Comparison of ENCODE assay signal across 17 mouse cellular contexts in genomic region chr11:88168611-88169010, GRCm38 (mm10). TPM values are rescaled to one million over a fixed set of nuclear protein-coding genes. Genes with fewer than 3 reads are reported as not detected.
DNase-seq lines count a peak whose midpoint lies in the region; ATAC-seq lines count a peak whose summit lies in the region.
"Had no signal": no experiment of that assay in that cellular context is flagged by ENCODE, and none has a peak within 500 bp of the region (broad histone marks: within the 10 kb centered on the region; RNA-seq: fewer than 3 reads in every experiment).

No protein-coding gene starts in this region.

- WGBS in heart, embryonic 10.5 days: 41% methylated on average over 3 of the region's 3 CpGs
- WGBS in midbrain, embryonic 11.5 days: 21% methylated on average over 3 of the region's 3 CpGs
- 15% methylated on average over 3 of the region's 3 CpGs for WGBS in midbrain, embryonic 13.5 days
- WGBS in forebrain, embryonic 14.5 days: 12% methylated on average over 3 of the region's 3 CpGs

- H3K4me1 ChIP-seq in heart, embryonic 10.5 days: peaks cover 65% of the 10 kb centered on the region
- H3K4me1 ChIP-seq in midbrain, embryonic 11.5 days (ENCODE audit: control insufficient read depth, insufficient read depth, low read length): peaks cover 34% of the 10 kb centered on the region
- peaks cover 56% of the 10 kb centered on the region for H3K4me1 ChIP-seq in midbrain, embryonic 13.5 days (replicated peaks)
- H3K4me1 ChIP-seq in forebrain, embryonic 14.5 days (ENCODE audit: control insufficient read depth, insufficient read depth, low read length): peaks cover 19% of the 10 kb centered on the region

- H3K9ac ChIP-seq in midbrain, embryonic 11.5 days (ENCODE audit: low read length): no peak overlapping the region
- no peak overlapping the region for H3K9ac ChIP-seq in midbrain, embryonic 13.5 days (replicated peaks)
- no peak overlapping the region for H3K9ac ChIP-seq in forebrain, embryonic 14.5 days (ENCODE audit: low read length)
- H3K9ac ChIP-seq: embryonic facial prominence, embryonic 15.5 days; liver, embryonic 14.5 days had no signal

- peak; percentile 86 for DNase-seq in heart, adult 11 months
- DNase-seq in heart, embryonic 10.5 days (ENCODE audit: low spot score): no peak
- DNase-seq in midbrain, embryonic 11.5 days (ENCODE audit: low spot score, missing footprints): no peak
- DNase-seq in ZHBTc4 (ENCODE audit: low read depth, low spot score): peak; percentile 49
- peak; percentile 67 for DNase-seq in forebrain, embryonic 14.5 days (ENCODE audit: low spot score)
- no peak for DNase-seq in urinary bladder, postnatal 4 days (ENCODE audit: low spot score in 2 of 2)
- DNase-seq in gastrocnemius, postnatal 14 days: no peak
- DNase-seq: adrenal gland, postnatal 10 days; cerebellum, adult 9-11 months; heart, postnatal 14 days; kidney, adult 18-20 months; kidney, postnatal 10 days; right cerebral cortex, postnatal 25 days; thymus, postnatal 36 days had no signal

- ATAC-seq in midbrain, embryonic 11.5 days (ENCODE audit: low FRiP score): peak; percentile 25
- no peak for ATAC-seq in midbrain, embryonic 13.5 days
- peak; percentile 49; the same call in 1 of the 2 replicates for ATAC-seq in forebrain, embryonic 14.5 days

- no peak overlapping the region for H3K4me3 ChIP-seq in heart, embryonic 10.5 days
- H3K4me3 ChIP-seq in midbrain, embryonic 11.5 days (ENCODE audit: low read depth, low read length): no peak overlapping the region
- no peak overlapping the region for H3K4me3 ChIP-seq in midbrain, embryonic 13.5 days (replicated peaks)
- no peak overlapping the region for H3K4me3 ChIP-seq in forebrain, embryonic 14.5 days (ENCODE audit: low read depth, low read length)
- H3K4me3 ChIP-seq: embryonic facial prominence, embryonic 15.5 days had no signal

- no peak overlapping the region for H3K4me2 ChIP-seq in midbrain, embryonic 11.5 days
- H3K4me2 ChIP-seq in midbrain, embryonic 13.5 days (replicated peaks): no peak overlapping the region
- H3K4me2 ChIP-seq in forebrain, embryonic 14.5 days (ENCODE audit: low read length): no peak overlapping the region
- H3K4me2 ChIP-seq: embryonic facial prominence, embryonic 15.5 days had no signal

- 0 out of 2 replicates have a peak, but pooled peaks cover 3% of the 10 kb centered on the region for H3K36me3 ChIP-seq in heart, embryonic 10.5 days
- H3K36me3 ChIP-seq in midbrain, embryonic 11.5 days (ENCODE audit: control insufficient read depth, insufficient read depth, low read length): no peaks in the 10 kb centered on the region
- peaks cover 5% of the 10 kb centered on the region; the same call in 1 of the 2 replicates for H3K36me3 ChIP-seq in midbrain, embryonic 13.5 days
- H3K36me3 ChIP-seq in forebrain, embryonic 14.5 days (ENCODE audit: control insufficient read depth, insufficient read depth, low read length): 0 out of 2 replicates have a peak, but pooled peaks cover 6% of the 10 kb centered on the region

- H3K27me3 ChIP-seq in heart, embryonic 10.5 days (ENCODE audit: insufficient read depth, poor library complexity, severe bottlenecking): peaks cover 37% of the 10 kb centered on the region
- 0 out of 2 replicates have a peak, but pooled peaks cover 2% of the 10 kb centered on the region for H3K27me3 ChIP-seq in midbrain, embryonic 11.5 days (ENCODE audit: control insufficient read depth, insufficient read depth, low read length)
- peaks cover 21% of the 10 kb centered on the region for H3K27me3 ChIP-seq in midbrain, embryonic 13.5 days
- H3K27me3 ChIP-seq in forebrain, embryonic 14.5 days (replicated peaks; ENCODE audit: control insufficient read depth, insufficient read depth, low read length): no peaks in the 10 kb centered on the region

- H3K27ac ChIP-seq in heart, embryonic 10.5 days: no peak overlapping the region
- H3K27ac ChIP-seq in midbrain, embryonic 11.5 days (ENCODE audit: low read depth, low read length): no peak overlapping the region
- no peak overlapping the region for H3K27ac ChIP-seq in midbrain, embryonic 13.5 days
- no peak overlapping the region for H3K27ac ChIP-seq in forebrain, embryonic 14.5 days (ENCODE audit: low read depth, low read length)
- H3K27ac ChIP-seq: embryonic facial prominence, embryonic 15.5 days; liver, embryonic 14.5 days had no signal

- intact Hi-C loops in gastrocnemius, postnatal 14 days (cut with DNase I; ENCODE audit: low total_unique reads): no loop called here

- no peaks in the 10 kb centered on the region for H3K9me3 ChIP-seq in heart, embryonic 10.5 days
- H3K9me3 ChIP-seq in midbrain, embryonic 11.5 days (ENCODE audit: control insufficient read depth, low read length): no peaks in the 10 kb centered on the region
- no peaks in the 10 kb centered on the region for H3K9me3 ChIP-seq in midbrain, embryonic 13.5 days
- H3K9me3 ChIP-seq in forebrain, embryonic 14.5 days (replicated peaks; ENCODE audit: control insufficient read depth, low read length): no peaks in the 10 kb centered on the region
- H3K9me3 ChIP-seq: embryonic facial prominence, embryonic 15.5 days had no signal

RNA-seq across cellular contexts. Expression of gene Mrps23, which starts 35.6 kb away (rescaled TPM):
- polyA plus RNA-seq in heart, embryonic 10.5 days (2016; fragmentation: Nextera tagmentation; extraction: Ambion mirVana): 74.6 and 82.3 TPM in 2 replicates
- polyA plus RNA-seq in midbrain, embryonic 11.5 days (2014; fragmentation: Nextera tagmentation; extraction: Ambion mirVana): 88.8 TPM in 2 replicates
- 68.6 and 69.8 TPM in 2 replicates for polyA plus RNA-seq in midbrain, embryonic 13.5 days (2015; fragmentation: Nextera tagmentation; extraction: Ambion mirVana)
- polyA plus RNA-seq in forebrain, embryonic 14.5 days (2014; fragmentation: Nextera tagmentation; extraction: Ambion mirVana): 75.5 and 80.8 TPM in 2 replicates
- 100 to 1,000 TPM; 127 to 132 TPM for total RNA-seq in gastrocnemius, postnatal 14 days (2021)

Comparison
In these comparisons a context has a peak if more than half of its experiments do, and no peak if none do; other contexts are left out.
1. DNase-seq: peak in heart, adult 11 months (single experiment), ZHBTc4 (single experiment) and forebrain, embryonic 14.5 days (single experiment); none in heart, embryonic 10.5 days (single experiment), midbrain, embryonic 11.5 days (single experiment), urinary bladder, postnatal 4 days (0 of 2) and gastrocnemius, postnatal 14 days (single experiment).